Mouse (Mus musculus): ENCODE measurements at regions not wholly inside any gene's neighbourhood (a gene's known extent, or its start where the extent isn't known, plus 50 kb on each side); places are given as distances from the start of the nearest gene placed in this dataset.

GRCm38 (mm10) chr2:172739041-172739491, 189.7 kb downstream of the Tfap2c start:
- Histone ChIP-seq H3K27ac (no peak overlapping the region), H3K27me3 (peaks cover 74% of the 10 kb centered on the region), H3K4me3 (replicated peaks) (no peak overlapping the region), H3K9me3 (replicated peaks) (no peaks in the 10 kb centered on the region), H3K4me1 (replicated peaks) (no peaks in the 10 kb centered on the region), H3K36me3 (no peaks in the 10 kb centered on the region), H3K9ac (no peak overlapping the region), H3K4me2 (no peak overlapping the region)
- 7% methylated on average over 11 of the region's 11 CpGs for WGBS (ENCODE audit: insufficient replicate concordance)
- DNase-seq (no peak), ATAC-seq (ENCODE audit: low read depth) (no peak)

GRCm38 (mm10) chr2:172739529-172739928, 190.1 kb downstream of the Tfap2c start:
- H3K4me2 ChIP-seq: no peak overlapping the region
- no peaks in the 10 kb centered on the region for H3K36me3 ChIP-seq
- ATAC-seq (ENCODE audit: low read depth) (no peak), DNase-seq (no peak)
- H3K4me1 ChIP-seq (replicated peaks): no peaks in the 10 kb centered on the region
- H3K9ac ChIP-seq: no peak overlapping the region
- H3K27me3 ChIP-seq: peaks cover 70% of the 10 kb centered on the region
- no peak overlapping the region for H3K27ac ChIP-seq
- H3K4me3 ChIP-seq (replicated peaks): no peak overlapping the region
- 3% methylated on average over 19 of the region's 19 CpGs for WGBS (ENCODE audit: insufficient replicate concordance)
- no peaks in the 10 kb centered on the region for H3K9me3 ChIP-seq (replicated peaks)

GRCm38 (mm10) chr2:172751364-172751763, 188.8 kb downstream of the Bmp7 start:
- H3K4me3 ChIP-seq (replicated peaks): no peak overlapping the region
- ATAC-seq (ENCODE audit: low read depth): no peak
- 63% methylated on average over 11 of the region's 11 CpGs for WGBS (ENCODE audit: insufficient replicate concordance)

GRCm38 (mm10) chr2:172755686-172756471, 184.2 kb downstream of the Bmp7 start:
- no peak overlapping the region for H3K27ac ChIP-seq
- ATAC-seq (ENCODE audit: low read depth): peak; percentile 43; the same call in 1 of the 2 replicates
- H3K27me3 ChIP-seq: peaks cover 48% of the 10 kb centered on the region

More at GRCm38 (mm10) chr2:172751364-172751763, 188.8 kb downstream of the Bmp7 start:
- H3K4me2 ChIP-seq: no peak overlapping the region
- no peaks in the 10 kb centered on the region for H3K9me3 ChIP-seq (replicated peaks)
- H3K27me3 ChIP-seq: peaks cover 19% of the 10 kb centered on the region
- no peak overlapping the region for H3K9ac ChIP-seq
- DNase-seq: no peak
- no peaks in the 10 kb centered on the region for H3K36me3 ChIP-seq
- no peaks in the 10 kb centered on the region for H3K4me1 ChIP-seq (replicated peaks)
- H3K27ac ChIP-seq: no peak overlapping the region

GRCm38 (mm10) chr2:172756472-172756860, 183.7 kb downstream of the Bmp7 start:
- Histone ChIP-seq H3K4me3 (replicated peaks) (no peak overlapping the region), H3K9ac (no peak overlapping the region), H3K36me3 (no peaks in the 10 kb centered on the region), H3K27ac (no peak overlapping the region), H3K4me2 (no peak overlapping the region), H3K9me3 (replicated peaks) (no peaks in the 10 kb centered on the region), H3K27me3 (peaks cover 48% of the 10 kb centered on the region), H3K4me1 (replicated peaks) (no peaks in the 10 kb centered on the region)
- WGBS (ENCODE audit: insufficient replicate concordance): 23% methylated on average over 8 of the region's 8 CpGs
- ATAC-seq (ENCODE audit: low read depth) (no peak), DNase-seq (no peak)

More at GRCm38 (mm10) chr2:172755686-172756471, 184.2 kb downstream of the Bmp7 start:
- WGBS (ENCODE audit: insufficient replicate concordance): 23% methylated on average over 15 of the region's 15 CpGs
- no peak overlapping the region for H3K9ac ChIP-seq
- no peaks in the 10 kb centered on the region for H3K36me3 ChIP-seq
- no peaks in the 10 kb centered on the region for H3K4me1 ChIP-seq (replicated peaks)
- no peak overlapping the region for H3K4me3 ChIP-seq (replicated peaks)
- H3K9me3 ChIP-seq (replicated peaks): no peaks in the 10 kb centered on the region
- no peak for DNase-seq
- no peak overlapping the region for H3K4me2 ChIP-seq

- Histone ChIP-seq H3K4me1 (replicated peaks) (no peaks in the 10 kb centered on the region), H3K4me3 (replicated peaks) (no peak overlapping the region), H3K27ac (no peak overlapping the region), H3K9ac (no peak overlapping the region), H3K36me3 (no peaks in the 10 kb centered on the region), H3K27me3 (peaks cover 35% of the 10 kb centered on the region), H3K4me2 (no peak overlapping the region), H3K9me3 (replicated peaks) (no peaks in the 10 kb centered on the region)
- ATAC-seq (ENCODE audit: low read depth) (no peak), DNase-seq (no peak)
- WGBS (ENCODE audit: insufficient replicate concordance): 6% methylated on average over 9 of the region's 9 CpGs
These were observed 181.6 kb downstream of the Bmp7 start for GRCm38 (mm10) chr2:172758497-172758896.

- no peak for DNase-seq
- ATAC-seq (ENCODE audit: low read depth): no peak
- H3K4me1 ChIP-seq (replicated peaks): no peaks in the 10 kb centered on the region
- 75% methylated on average over 2 of the region's 2 CpGs for WGBS (ENCODE audit: insufficient replicate concordance)
- no peak overlapping the region for H3K4me2 ChIP-seq
- H3K4me3 ChIP-seq (replicated peaks): no peak overlapping the region
- H3K9me3 ChIP-seq (replicated peaks): no peaks in the 10 kb centered on the region
- H3K27me3 ChIP-seq: no peaks in the 10 kb centered on the region
- H3K9ac ChIP-seq: no peak overlapping the region
- H3K36me3 ChIP-seq: no peaks in the 10 kb centered on the region
- no peak overlapping the region for H3K27ac ChIP-seq
These were observed 174.9 kb downstream of the Bmp7 start for GRCm38 (mm10) chr2:172765260-172765659.

- Histone ChIP-seq H3K9ac (no peak overlapping the region), H3K4me1 (replicated peaks) (no peaks in the 10 kb centered on the region), H3K36me3 (no peaks in the 10 kb centered on the region), H3K27ac (no peak overlapping the region), H3K27me3 (no peaks in the 10 kb centered on the region), H3K4me3 (replicated peaks) (no peak overlapping the region), H3K4me2 (no peak overlapping the region), H3K9me3 (replicated peaks) (no peaks in the 10 kb centered on the region)
- WGBS (ENCODE audit: insufficient replicate concordance): 43% methylated on average over 7 of the region's 7 CpGs
- DNase-seq (no peak), ATAC-seq (ENCODE audit: low read depth) (no peak)
These were observed 173.7 kb downstream of the Bmp7 start for GRCm38 (mm10) chr2:172766403-172766802.

GRCm38 (mm10) chr2:172768756-172769155, 171.4 kb downstream of the Bmp7 start:
- no peak overlapping the region for H3K4me3 ChIP-seq (replicated peaks)
- H3K27ac ChIP-seq: no peak overlapping the region
- DNase-seq (no peak), ATAC-seq (ENCODE audit: low read depth) (no peak)
- H3K27me3 ChIP-seq: no peaks in the 10 kb centered on the region; the same call in 1 of the 2 replicates
- no peak overlapping the region for H3K9ac ChIP-seq
- 63% methylated on average over 8 of the region's 8 CpGs for whole genome bisulfite sequencing (ENCODE audit: insufficient replicate concordance)
- no peaks in the 10 kb centered on the region for H3K9me3 ChIP-seq (replicated peaks)
- no peaks in the 10 kb centered on the region for H3K4me1 ChIP-seq (replicated peaks)
- H3K4me2 ChIP-seq: no peak overlapping the region
- H3K36me3 ChIP-seq: no peaks in the 10 kb centered on the region

- Histone ChIP-seq H3K9ac (no peak overlapping the region), H3K27ac (no peak overlapping the region), H3K4me3 (replicated peaks) (no peak overlapping the region), H3K4me2 (no peak overlapping the region), H3K36me3 (no peaks in the 10 kb centered on the region), H3K27me3 (no peaks in the 10 kb centered on the region; the same call in 1 of the 2 replicates), H3K4me1 (replicated peaks) (no peaks in the 10 kb centered on the region), H3K9me3 (replicated peaks) (no peaks in the 10 kb centered on the region)
- ATAC-seq (ENCODE audit: low read depth): no peak
- 67% methylated on average over 6 of the region's 6 CpGs for WGBS (ENCODE audit: insufficient replicate concordance)
- no peak for DNase-seq
These were observed 170.1 kb downstream of the Bmp7 start for GRCm38 (mm10) chr2:172770061-172770460.

GRCm38 (mm10) chr2:172770606-172771005, 169.5 kb downstream of the Bmp7 start:
- Histone ChIP-seq H3K4me1 (replicated peaks) (no peaks in the 10 kb centered on the region), H3K9me3 (replicated peaks) (no peaks in the 10 kb centered on the region), H3K27me3 (no peaks in the 10 kb centered on the region; the same call in 1 of the 2 replicates), H3K9ac (no peak overlapping the region), H3K27ac (no peak overlapping the region), H3K4me3 (replicated peaks) (no peak overlapping the region), H3K36me3 (no peaks in the 10 kb centered on the region), H3K4me2 (no peak overlapping the region)
- WGBS (ENCODE audit: insufficient replicate concordance): 67% methylated on average over 14 of the region's 14 CpGs
- DNase-seq (no peak), ATAC-seq (ENCODE audit: low read depth) (no peak)

- Histone ChIP-seq H3K9me3 (replicated peaks) (peaks cover 3% of the 10 kb centered on the region; the same call in 1 of the 2 replicates), H3K27me3 (no peaks in the 10 kb centered on the region; the same call in 1 of the 2 replicates), H3K36me3 (no peaks in the 10 kb centered on the region), H3K9ac (no peak overlapping the region), H3K4me2 (no peak overlapping the region), H3K4me1 (replicated peaks) (no peaks in the 10 kb centered on the region), H3K4me3 (replicated peaks) (no peak overlapping the region), H3K27ac (no peak overlapping the region)
- ATAC-seq (ENCODE audit: low read depth) (no peak), DNase-seq (peak; percentile 15)
- 0% methylated on average over 2 of the region's 2 CpGs for WGBS (ENCODE audit: insufficient replicate concordance)
These were observed 166.9 kb downstream of the Bmp7 start for GRCm38 (mm10) chr2:172773176-172773575.
